Mouse (Mus musculus) monocyte, adult 5-6 weeks (primary cell): ENCODE data around the gene Gm3055. TPM values are rescaled to one million over a fixed set of nuclear protein-coding genes. Genes with fewer than 3 reads are reported as not detected.
"Not testable (repeated sequence)": the region's sequence is repeated elsewhere in the genome, so short reads cannot be mapped to it uniquely, and the experiment has no call there.

ENCODE experiments used
- ATAC-seq: fragments of 153-309, 156-312 bp; replicated peaks from 2 replicates; pipeline ENCODE4 v1.8.0; 2017; ENCODE audit warnings: mild to moderate bottlenecking; ENCODE audit not compliant: low TSS enrichment, insufficient number of reproducible peaks, severe bottlenecking, poor library complexity, low FRiP score
- total RNA-seq: library from RNA; stranded (forward); fragments of 200-1000, 200-491, 200-594 nt; gene quantifications from 3 replicates; pipeline ENCODE4 v1.2.3, GENCODE M21; 2017

The Gm3055 gene
- 1.6 to 10.2 TPM (median 5.0 TPM) in 3 replicates for total RNA-seq

- peak; percentile 59 for ATAC-seq
Measured at GRCm38 (mm10) chr10:81770506-81771403, at the start of gene Gm3055. TSS of gene Gm3055 (minus strand) at chr10:81771161.

GRCm38 (mm10) chr10:81811899-81812298 is 40.9 kb upstream of the Gm3055 start, which contains the start of gene Gm4767:
TSS of gene Gm4767 (plus strand) at chr10:81812186.
- not testable (repeated sequence) for ATAC-seq

DNA sequence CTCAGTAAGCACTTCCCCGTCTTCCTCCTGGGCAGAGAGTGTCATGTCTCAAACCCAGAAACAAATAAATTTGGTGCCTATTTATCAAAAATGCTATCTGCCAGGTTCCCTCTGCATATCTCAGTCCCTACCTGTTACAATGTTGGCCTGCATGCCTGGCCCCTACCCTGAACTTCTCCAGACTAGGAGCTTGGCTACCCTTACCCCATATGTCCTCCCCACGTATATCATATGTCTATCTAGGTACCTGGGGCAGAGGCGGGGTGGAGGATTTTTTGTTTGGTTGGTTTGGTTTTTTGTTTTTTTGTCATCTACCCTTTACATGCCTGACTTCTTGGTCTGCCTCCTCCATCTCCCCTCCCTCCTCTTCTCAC is 430 bp upstream of the Gm3055 start:
- not testable (repeated sequence) for ATAC-seq

- ATAC-seq = peak; percentile 100
Measured at GRCm38 (mm10) chr10:81704531-81705301, 66.2 kb downstream of the Gm3055 start, which contains the start of gene Zfp433. TSS of gene Zfp433 (plus strand) at chr10:81704825.

Other genes starting within 250 kb of the Gm3055 start
- gene Gna15, start 246.9 kb downstream of the Gm3055 start, total RNA-seq = 20.3 to 41.0 TPM (median 29.4 TPM) in 3 replicates
- gene Gna11, start 226.0 kb downstream of the Gm3055 start, total RNA-seq = 2.2 to 17.5 TPM (median 15.1 TPM) in 3 replicates
- gene Aes, start 211.7 kb downstream of the Gm3055 start, total RNA-seq = 129 to 254 TPM (median 141 TPM) in 3 replicates
- gene Tle2, start 196.6 kb downstream of the Gm3055 start, total RNA-seq = 2.0 to 3.2 TPM (median 2.7 TPM) in 3 replicates
- gene Tle6, start 170.1 kb downstream of the Gm3055 start, total RNA-seq = not detected in 3 replicates
- gene BC025920, start 164.9 kb downstream of the Gm3055 start, total RNA-seq = 0.75 to 2.4 TPM (median 1.8 TPM) in 3 replicates
- gene Sirt6, start 143.4 kb downstream of the Gm3055 start, total RNA-seq = 4.8 to 5.8 TPM (median 5.0 TPM) in 3 replicates
- 0.38 to 3.9 TPM (median 1.1 TPM) in 3 replicates for gene Ankrd24, start 142.6 kb downstream of the Gm3055 start, total RNA-seq
- 1.8 to 5.2 TPM (median 4.2 TPM) in 3 replicates for gene Gm10778, start 122.1 kb downstream of the Gm3055 start, total RNA-seq
- 17.6 to 27.9 TPM (median 19.5 TPM) in 3 replicates for gene Zfp433, start 66.3 kb downstream of the Gm3055 start, total RNA-seq
- gene Gm4767, start 41.0 kb upstream of the Gm3055 start, total RNA-seq = 0.48 to 3.2 TPM in 2 of 3 replicates, not detected in the other
- 5.4 to 8.2 TPM (median 7.3 TPM) in 3 replicates for gene Gm32687, start 92.8 kb upstream of the Gm3055 start, total RNA-seq
- 1.8 to 3.0 TPM (median 1.8 TPM) in 3 replicates for gene Zfp781, start 159.3 kb upstream of the Gm3055 start, total RNA-seq